ENCODE assay signal across 21 mouse cellular contexts in genomic region chr7:68064120-68064519, GRCm38 (mm10).
A peak's percentile ranks its signal among the peaks of the same experiment; 100 is the strongest.
DNase-seq lines count a peak whose midpoint lies in the region; ATAC-seq lines count a peak whose summit lies in the region.
"Had no signal": no experiment of that assay in that cellular context is flagged by ENCODE, and none has a peak within 500 bp of the region (broad histone marks: within the 10 kb centered on the region; RNA-seq: fewer than 3 reads in every experiment).

No protein-coding gene starts in this region.

- H3K36me3 ChIP-seq in heart, embryonic 13.5 days = no peaks in the 10 kb centered on the region
- H3K36me3 ChIP-seq in hindbrain, embryonic 12.5 days = no peaks in the 10 kb centered on the region
- H3K36me3 ChIP-seq in hindbrain, embryonic 11.5 days (ENCODE audit: control insufficient read depth, insufficient read depth, low read length) = no peaks in the 10 kb centered on the region
- no peaks in the 10 kb centered on the region for H3K36me3 ChIP-seq in stomach, embryonic 16.5 days (ENCODE audit: control insufficient read depth, insufficient read depth, low read length)
- H3K36me3 ChIP-seq: embryonic facial prominence, embryonic 13.5 days; neural tube, embryonic 13.5 days had no signal

- 89% methylated on average over 8 of the region's 8 CpGs for WGBS in heart, embryonic 13.5 days
- WGBS in hindbrain, embryonic 12.5 days = 91% methylated on average over 8 of the region's 8 CpGs
- WGBS in hindbrain, embryonic 11.5 days = 94% methylated on average over 8 of the region's 8 CpGs
- WGBS in stomach, embryonic 16.5 days = 91% methylated on average over 8 of the region's 8 CpGs

- H3K27me3 ChIP-seq in heart, embryonic 13.5 days (replicated peaks) = no peaks in the 10 kb centered on the region
- H3K27me3 ChIP-seq in hindbrain, embryonic 12.5 days = no peaks in the 10 kb centered on the region
- no peaks in the 10 kb centered on the region for H3K27me3 ChIP-seq in hindbrain, embryonic 11.5 days (ENCODE audit: control insufficient read depth, insufficient read depth, low read length)
- no peaks in the 10 kb centered on the region for H3K27me3 ChIP-seq in stomach, embryonic 16.5 days (ENCODE audit: control insufficient read depth, insufficient read depth, low read length)
- H3K27me3 ChIP-seq: embryonic facial prominence, embryonic 13.5 days; forebrain, embryonic 13.5 days; neural tube, embryonic 13.5 days had no signal

- intact Hi-C loops in heart, postnatal 10 days (cut with DNase I) = no loop called here

- no peak overlapping the region for H3K4me2 ChIP-seq in heart, embryonic 13.5 days
- H3K4me2 ChIP-seq in hindbrain, embryonic 12.5 days (replicated peaks) = no peak overlapping the region
- H3K4me2 ChIP-seq in hindbrain, embryonic 11.5 days (replicated peaks; ENCODE audit: low read depth, low read length) = no peak overlapping the region
- no peak overlapping the region for H3K4me2 ChIP-seq in stomach, embryonic 16.5 days (ENCODE audit: low read depth, low read length)
- H3K4me2 ChIP-seq: embryonic facial prominence, embryonic 13.5 days; forebrain, embryonic 13.5 days; midbrain, embryonic 11.5 days; neural tube, embryonic 13.5 days had no signal

- ATAC-seq in heart, embryonic 13.5 days (ENCODE audit: extremely low read depth, insufficient number of reproducible peaks, low FRiP score, low TSS enrichment) = no peak
- ATAC-seq in hindbrain, embryonic 12.5 days (ENCODE audit: low FRiP score) = 0 out of 2 replicates have a peak, but pooled peaks have one; percentile 6
- no peak for ATAC-seq in hindbrain, embryonic 11.5 days (ENCODE audit: low FRiP score)
- ATAC-seq in stomach, embryonic 16.5 days (ENCODE audit: insufficient read depth, low FRiP score) = no peak

- peaks cover 51% of the 10 kb centered on the region for H3K4me1 ChIP-seq in heart, embryonic 13.5 days
- peaks cover 41% of the 10 kb centered on the region for H3K4me1 ChIP-seq in hindbrain, embryonic 12.5 days
- H3K4me1 ChIP-seq in hindbrain, embryonic 11.5 days (replicated peaks; ENCODE audit: control insufficient read depth, insufficient read depth, low read length) = peaks cover 7% of the 10 kb centered on the region
- H3K4me1 ChIP-seq in stomach, embryonic 16.5 days (ENCODE audit: control insufficient read depth, insufficient read depth, low read length) = peaks cover 47% of the 10 kb centered on the region

- no peaks in the 10 kb centered on the region for H3K9me3 ChIP-seq in heart, embryonic 13.5 days
- no peaks in the 10 kb centered on the region for H3K9me3 ChIP-seq in hindbrain, embryonic 12.5 days (replicated peaks)
- H3K9me3 ChIP-seq in hindbrain, embryonic 11.5 days (ENCODE audit: control insufficient read depth, low read length) = no peaks in the 10 kb centered on the region
- H3K9me3 ChIP-seq in stomach, embryonic 16.5 days (replicated peaks; ENCODE audit: control insufficient read depth, low read length) = no peaks in the 10 kb centered on the region
- H3K9me3 ChIP-seq: embryonic facial prominence, embryonic 13.5 days; forebrain, embryonic 13.5 days; neural tube, embryonic 13.5 days had no signal

- no peak overlapping the region for H3K4me3 ChIP-seq in heart, embryonic 13.5 days
- H3K4me3 ChIP-seq in hindbrain, embryonic 12.5 days = no peak overlapping the region
- no peak overlapping the region for H3K4me3 ChIP-seq in hindbrain, embryonic 11.5 days (ENCODE audit: low read depth, low read length)
- H3K4me3 ChIP-seq in stomach, embryonic 16.5 days (replicated peaks; ENCODE audit: low read length) = no peak overlapping the region
- H3K4me3 ChIP-seq: embryonic facial prominence, embryonic 13.5 days; erythroblast, embryonic 14.5 days; forebrain, embryonic 13.5 days; myocyte; neural tube, embryonic 13.5 days had no signal

- 0 out of 2 replicates have a peak overlapping the region, but pooled peaks have one; percentile 56 for H3K9ac ChIP-seq in heart, embryonic 13.5 days
- H3K9ac ChIP-seq in hindbrain, embryonic 12.5 days = no peak overlapping the region
- no peak overlapping the region for H3K9ac ChIP-seq in hindbrain, embryonic 11.5 days (ENCODE audit: low read depth, low read length)
- no peak overlapping the region for H3K9ac ChIP-seq in stomach, embryonic 16.5 days (ENCODE audit: low read length)
- H3K9ac ChIP-seq: embryonic facial prominence, embryonic 13.5 days; forebrain, embryonic 13.5 days; neural tube, embryonic 13.5 days had no signal

- H3K27ac ChIP-seq in heart, embryonic 13.5 days (replicated peaks) = peak overlapping the region; percentile 74
- H3K27ac ChIP-seq in hindbrain, embryonic 12.5 days = no peak overlapping the region
- H3K27ac ChIP-seq in hindbrain, embryonic 11.5 days (ENCODE audit: low read depth, low read length) = no peak overlapping the region
- peak overlapping the region; percentile 21; the same call in 1 of the 2 replicates for H3K27ac ChIP-seq in stomach, embryonic 16.5 days (ENCODE audit: low read length)
- H3K27ac ChIP-seq: forebrain, embryonic 13.5 days had no signal

- DNase-seq in heart, postnatal 10 days = no peak
- DNase-seq in hindbrain, embryonic 11.5 days (ENCODE audit: low spot score) = no peak
- peak; percentile 56 to 58 for DNase-seq in kidney, postnatal 36 days
- DNase-seq in kidney, postnatal 14 days = no peak
- DNase-seq: adrenal gland, postnatal 25 days; cerebellum, adult 8-10 months; cerebellum, postnatal 36 days; embryo, embryonic 11 days; gastrocnemius, postnatal 36 days; right cerebral cortex, postnatal 25 days; spleen, adult 18-20 months; thymus, postnatal 25 days had no signal

Comparison
In these comparisons a context has a peak if more than half of its experiments do, and no peak if none do; other contexts are left out.
1. DNase-seq: peak in kidney, postnatal 36 days (2 of 2); none in heart, postnatal 10 days (0 of 2), hindbrain, embryonic 11.5 days (single experiment) and kidney, postnatal 14 days (single experiment).
2. H3K27ac ChIP-seq: peak in heart, embryonic 13.5 days (single experiment) and stomach, embryonic 16.5 days (single experiment); none in hindbrain, embryonic 12.5 days (single experiment) and hindbrain, embryonic 11.5 days (single experiment).